Mouse (Mus musculus): Measurements from ENCODE around the gene Icmt. TPM values are rescaled to one million over a fixed set of nuclear protein-coding genes. Genes with fewer than 3 reads are reported as not detected.

Icmt gene
- total RNA-seq, 2 experiments from 2014 or later, result 19.8 to 19.9 TPM

DNA sequence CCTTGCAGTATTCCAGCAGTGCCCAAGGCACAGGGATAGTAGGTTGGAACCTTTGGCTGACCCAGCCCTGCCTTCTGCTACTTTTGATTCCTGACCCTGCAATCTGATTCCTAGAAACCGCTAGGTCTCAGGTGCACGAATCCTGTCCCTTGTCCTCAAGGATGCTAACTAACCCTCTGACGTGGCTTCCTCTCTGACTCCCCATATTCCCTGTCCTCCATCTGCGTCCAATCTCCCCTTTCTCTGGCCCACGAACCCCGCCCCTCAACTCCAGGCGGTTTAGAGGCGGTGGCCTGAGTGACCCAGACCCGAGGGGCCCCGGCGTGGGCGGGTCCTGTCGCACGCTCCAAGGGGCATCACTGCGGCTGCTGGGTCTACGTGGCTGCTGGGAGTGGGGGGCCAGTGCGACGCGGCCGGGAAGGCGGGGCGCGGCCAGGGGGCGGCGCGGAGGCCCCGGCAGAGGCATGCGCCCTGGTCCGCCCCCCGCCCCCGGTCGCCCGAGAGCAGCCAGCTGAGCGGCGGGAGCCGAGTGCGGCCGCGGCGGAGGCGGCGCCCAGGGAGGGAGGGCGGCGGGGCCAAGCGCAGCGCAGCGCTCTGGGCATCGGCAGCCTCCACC is 23.3 kb upstream of the Icmt start, which contains the start of gene Gpr153:
TSS of gene Gpr153 (plus strand) at position 612 of the 616 bp plus-strand sequence.
- peak; percentile 45 for DNase-seq (ENCODE audit: low spot score)

DNA sequence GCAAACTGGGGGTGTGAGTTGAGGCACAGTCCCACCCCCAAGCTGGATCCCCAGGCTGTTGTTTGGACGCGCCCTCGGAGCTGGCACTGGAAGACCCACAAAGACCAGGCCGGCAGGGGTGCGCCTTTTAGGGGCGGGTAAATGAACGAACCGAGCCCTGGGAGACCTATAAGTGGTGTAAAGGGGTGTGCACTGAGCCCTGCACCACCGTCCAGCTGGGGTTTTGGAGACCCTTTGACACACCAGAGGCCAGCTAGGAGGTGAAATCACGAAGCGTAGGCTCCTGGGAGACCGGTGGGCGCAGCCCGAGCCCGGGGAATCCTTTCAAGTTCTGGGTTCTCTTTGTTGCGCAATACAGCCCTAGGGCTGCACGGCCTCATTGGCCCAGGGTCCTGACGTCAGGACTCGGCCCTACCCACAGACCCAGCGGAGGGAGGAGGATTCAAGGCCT is 22.3 kb upstream of the Icmt start:
- DNase-seq (ENCODE audit: low spot score), result peak; percentile 46

DNA sequence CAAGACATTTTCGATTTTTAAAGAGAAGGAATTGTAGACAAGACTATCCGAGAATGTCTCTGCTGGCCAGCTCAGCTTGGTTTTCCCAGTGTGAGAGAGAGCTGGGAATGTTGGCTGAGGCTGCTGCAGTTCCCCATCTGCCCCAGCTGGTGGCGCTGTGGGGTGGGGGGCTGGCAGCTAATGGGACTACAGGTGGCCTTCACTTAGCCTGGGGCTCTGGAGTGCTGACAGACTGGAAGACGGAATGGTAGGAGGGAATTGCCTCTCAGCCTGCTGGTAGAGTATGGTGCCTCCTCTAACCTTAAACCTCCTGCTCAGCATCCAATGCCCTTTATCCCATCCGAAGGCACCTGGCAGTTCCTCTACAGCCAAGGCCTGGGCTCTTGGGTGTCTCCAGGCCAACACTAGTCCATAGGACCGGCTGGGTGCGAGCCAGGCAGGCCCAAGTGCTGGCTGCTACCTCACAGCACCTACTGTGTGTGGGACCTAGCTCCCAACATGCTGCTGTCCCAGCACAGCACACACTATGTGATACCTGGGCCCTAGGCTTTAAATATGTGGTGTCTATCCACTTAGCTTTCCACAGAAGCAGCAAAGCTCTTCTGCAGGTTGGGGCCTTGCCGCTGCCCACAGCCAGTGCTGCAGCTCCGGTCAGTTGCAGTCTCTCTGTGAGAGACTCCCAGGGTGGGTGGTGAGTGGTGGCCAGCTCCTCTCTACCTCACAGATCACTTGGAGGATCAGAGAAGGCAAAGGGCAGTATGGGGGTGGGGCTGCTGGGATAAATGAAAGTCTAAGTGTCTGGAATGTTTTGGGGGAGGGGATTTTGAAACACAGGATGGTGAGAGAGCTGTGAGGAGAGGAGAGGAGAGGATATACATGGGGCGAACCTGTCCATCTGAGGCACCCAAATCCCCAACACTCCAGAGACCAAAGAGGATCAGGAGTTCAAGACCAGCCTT is 20.4 kb upstream of the Icmt start:
- DNase-seq (ENCODE audit: low spot score), result no peak

- no peak for DNase-seq (ENCODE audit: low spot score)
These were observed 19.1 kb upstream of the Icmt start for GRCm38 (mm10) chr4:152277916-152278315.

DNA sequence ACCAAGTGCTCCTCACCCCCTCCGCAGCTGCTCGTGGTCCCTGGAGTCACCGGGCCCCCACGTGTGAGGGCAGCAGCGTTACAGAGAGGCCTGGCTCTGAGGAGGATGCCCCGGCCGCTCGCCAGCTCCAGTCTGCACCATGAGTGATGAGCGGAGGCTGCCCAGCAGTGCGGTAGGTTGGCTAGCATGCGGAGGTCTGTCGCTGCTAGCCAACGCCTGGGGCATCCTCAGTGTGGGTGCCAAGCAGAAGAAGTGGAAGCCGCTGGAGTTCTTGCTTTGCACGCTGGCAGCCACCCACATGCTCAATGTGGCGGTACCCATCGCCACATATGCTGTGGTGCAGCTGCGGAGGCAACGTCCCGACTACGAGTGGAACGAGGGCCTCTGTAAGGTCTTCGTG is 18.0 kb upstream of the Icmt start:
- DNase-seq (ENCODE audit: low spot score), result no peak

DNA sequence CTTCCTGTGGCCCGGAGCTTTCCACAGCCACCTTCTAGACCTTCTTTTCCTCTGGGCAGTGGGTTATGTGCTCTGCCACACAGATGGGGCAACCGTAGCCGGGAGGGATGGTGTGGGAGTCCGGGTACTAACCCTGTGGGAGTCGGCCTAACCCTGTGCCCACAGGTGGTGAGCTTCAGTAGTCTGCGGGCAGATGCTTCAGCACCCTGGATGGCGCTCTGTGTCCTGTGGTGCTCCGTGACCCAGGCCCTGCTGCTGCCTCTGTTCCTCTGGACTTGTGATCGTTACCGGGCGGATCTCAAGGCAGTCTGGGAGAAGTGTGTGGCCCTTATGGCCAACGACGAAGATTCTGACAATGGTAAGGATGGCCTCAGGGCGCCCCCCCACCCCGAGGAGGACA is 15.4 kb upstream of the Icmt start:
- DNase-seq (ENCODE audit: low spot score), result no peak

- no peak for DNase-seq (ENCODE audit: low spot score)
These were observed 14.3 kb upstream of the Icmt start for GRCm38 (mm10) chr4:152282721-152283120.

- DNase-seq (ENCODE audit: low spot score), result peak; percentile 81
These were observed 13.7 kb upstream of the Icmt start for GRCm38 (mm10) chr4:152283186-152283950.

- DNase-seq (ENCODE audit: low spot score), result peak; percentile 78
These were observed 11.5 kb upstream of the Icmt start for GRCm38 (mm10) chr4:152285505-152285904.

DNA sequence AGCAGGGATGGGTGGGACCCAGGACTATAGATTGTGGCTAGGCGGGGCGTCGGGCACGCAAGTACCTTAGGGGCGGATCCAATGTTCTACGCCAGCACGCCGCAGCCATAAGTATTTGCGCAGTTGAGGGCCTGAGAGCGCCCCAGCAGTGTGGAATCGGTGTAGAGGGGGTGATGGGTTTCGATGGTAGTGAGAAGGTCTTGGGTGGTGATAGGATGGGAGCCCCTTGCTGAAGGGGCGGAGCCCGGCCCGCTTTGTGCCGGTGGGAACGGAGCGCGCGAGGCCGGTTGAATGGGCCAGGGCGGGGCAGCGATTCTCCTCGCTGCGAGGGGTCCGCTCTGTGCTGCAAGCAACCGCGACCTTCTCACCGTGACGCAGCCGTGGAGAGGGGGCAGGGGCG is 10.8 kb upstream of the Icmt start:
- DNase-seq (ENCODE audit: low spot score), result no peak

GRCm38 (mm10) chr4:152286887-152287286 is 10.1 kb upstream of the Icmt start:
- DNase-seq (ENCODE audit: low spot score), result peak; percentile 52

GRCm38 (mm10) chr4:152287317-152288120 is 9.5 kb upstream of the Icmt start:
- DNase-seq (ENCODE audit: low spot score), result no peak

- no peak for DNase-seq (ENCODE audit: low spot score)
These were observed 8.6 kb upstream of the Icmt start for GRCm38 (mm10) chr4:152288398-152288945.

GRCm38 (mm10) chr4:152290385-152290784 is 6.6 kb upstream of the Icmt start:
- DNase-seq (ENCODE audit: low spot score), result no peak

DNA sequence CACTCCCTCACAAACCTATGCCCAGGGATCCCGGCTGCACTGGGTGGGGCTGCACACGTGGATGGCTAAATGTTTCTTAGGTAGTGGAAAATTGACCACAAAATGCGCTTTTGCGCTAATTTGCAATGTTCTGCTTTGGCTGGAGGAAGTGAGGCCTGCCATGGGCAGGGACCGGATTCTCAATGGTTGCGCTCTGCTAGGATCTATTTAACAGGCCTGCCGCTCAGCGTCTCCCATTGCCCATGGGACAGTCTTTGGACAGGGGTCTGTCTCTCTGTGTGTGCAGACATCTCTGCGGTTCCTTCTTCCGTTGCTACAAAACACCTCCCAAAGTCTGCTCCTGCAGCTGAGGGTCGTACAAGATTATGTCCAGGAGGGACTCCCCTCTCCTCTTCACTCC is 6.0 kb upstream of the Icmt start:
- no peak for DNase-seq (ENCODE audit: low spot score)

DNA sequence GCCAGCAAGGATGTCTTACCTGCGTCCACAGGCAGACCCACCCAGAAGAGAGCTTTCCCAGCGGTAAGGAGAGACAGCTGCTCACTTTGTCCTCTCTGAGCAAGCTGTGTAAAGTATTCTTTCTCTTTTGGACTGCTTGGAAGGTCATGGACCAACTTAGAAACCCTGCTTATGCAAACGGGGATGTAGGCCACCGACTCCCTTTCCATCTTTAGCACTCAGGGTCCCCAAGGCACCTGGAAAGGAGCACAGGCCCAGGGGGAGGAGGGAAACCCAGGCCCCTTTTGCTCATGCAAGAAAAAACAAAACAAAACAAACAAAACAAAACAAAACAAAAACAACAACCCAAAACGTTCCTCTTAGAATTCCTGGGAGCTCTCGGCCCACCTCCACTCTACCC is 5.5 kb upstream of the Icmt start, which contains the start of gene Hes3:
TSS of gene Hes3 (minus strand) at position 101 of the 400 bp plus-strand sequence.
- no peak for DNase-seq (ENCODE audit: low spot score)

GRCm38 (mm10) chr4:152292102-152292765 is 4.8 kb upstream of the Icmt start:
- DNase-seq (ENCODE audit: low spot score), result no peak

DNA sequence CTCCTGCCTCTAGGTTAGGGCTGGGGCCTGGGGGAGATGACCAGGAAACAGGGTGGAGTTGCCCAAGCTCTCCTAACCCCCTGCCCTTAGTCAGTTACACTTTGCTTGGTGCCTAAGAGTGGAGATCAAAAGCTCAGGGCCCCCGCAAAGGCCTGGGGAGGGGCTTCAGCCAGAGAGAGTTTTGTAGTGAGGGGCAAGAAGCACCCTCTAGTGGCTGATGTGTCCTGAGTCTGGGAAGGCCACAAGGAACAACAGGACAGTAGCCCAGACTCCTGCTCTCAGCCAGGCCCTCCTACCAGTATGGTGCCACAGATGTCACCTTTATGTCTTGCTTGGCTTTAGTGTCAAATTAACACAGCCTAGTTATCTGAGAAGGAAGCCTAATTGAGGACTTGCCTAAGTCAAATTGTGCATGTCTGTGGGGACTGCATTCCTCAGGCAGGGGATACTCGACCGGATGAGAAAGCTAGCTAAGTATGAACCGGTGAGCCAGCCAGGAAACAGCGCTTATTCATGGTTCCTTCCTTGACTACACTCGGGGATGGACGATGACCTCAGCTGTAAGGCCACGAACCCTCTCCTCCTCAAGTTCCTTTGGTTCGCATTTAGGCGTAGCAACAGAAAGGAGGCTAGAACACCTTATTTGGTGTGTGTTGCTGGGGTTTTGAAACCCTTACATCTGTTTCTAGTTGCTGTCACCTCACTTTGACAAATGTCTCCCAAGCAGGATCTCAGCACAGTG is 2.7 kb upstream of the Icmt start:
- no peak for DNase-seq (ENCODE audit: low spot score)

- no peak for DNase-seq (ENCODE audit: low spot score)
These were observed 1.1 kb upstream of the Icmt start for GRCm38 (mm10) chr4:152295916-152296315.

All from gastrocnemius, adult 18-20 months (tissue).